Mouse (Mus musculus): ENCODE results near the gene BC052040.
A peak's percentile ranks its signal among the peaks of the same experiment; 100 is the strongest.

Gene BC052040

GRCm38 (mm10) chr2:115769597-115770305 is 188.2 kb downstream of the BC052040 start:
- DNase-seq (ENCODE audit: low spot score in 2 of 2): no peak

- DNase-seq (ENCODE audit: low spot score in 2 of 2): no peak
These were observed 191.2 kb downstream of the BC052040 start for GRCm38 (mm10) chr2:115772709-115773108.

GRCm38 (mm10) chr2:115774153-115774908 is 192.8 kb downstream of the BC052040 start:
- DNase-seq (ENCODE audit: low spot score in 2 of 2): no peak

- DNase-seq (ENCODE audit: low spot score in 2 of 2): no peak
These were observed 194.1 kb downstream of the BC052040 start for GRCm38 (mm10) chr2:115775488-115776217.

GRCm38 (mm10) chr2:115776924-115777860 is 195.7 kb downstream of the BC052040 start:
- DNase-seq (ENCODE audit: low spot score in 2 of 2): no peak

- DNase-seq (ENCODE audit: low spot score in 2 of 2): peak in 1 of 2 experiments; percentile 15
These were observed 199.1 kb downstream of the BC052040 start for GRCm38 (mm10) chr2:115780546-115781011.

GRCm38 (mm10) chr2:115785687-115786086 is 204.2 kb downstream of the BC052040 start:
- DNase-seq (ENCODE audit: low spot score in 2 of 2): no peak

- DNase-seq (ENCODE audit: low spot score in 2 of 2): no peak
These were observed 217.3 kb downstream of the BC052040 start for GRCm38 (mm10) chr2:115798839-115799238.

GRCm38 (mm10) chr2:115808376-115808775 is 226.9 kb downstream of the BC052040 start:
- DNase-seq (ENCODE audit: low spot score in 2 of 2): no peak

GRCm38 (mm10) chr2:115813316-115813715 is 231.8 kb downstream of the BC052040 start:
- no peak for DNase-seq (ENCODE audit: low spot score in 2 of 2)

- DNase-seq (ENCODE audit: low spot score in 2 of 2): no peak
These were observed 232.2 kb downstream of the BC052040 start for GRCm38 (mm10) chr2:115813721-115814120.

- no peak for DNase-seq (ENCODE audit: low spot score in 2 of 2)
These were observed 236.4 kb downstream of the BC052040 start for GRCm38 (mm10) chr2:115817959-115818358.

- DNase-seq (ENCODE audit: low spot score in 2 of 2): no peak
These were observed 240.8 kb downstream of the BC052040 start for GRCm38 (mm10) chr2:115822361-115822760.

All from heart, adult 9 months (tissue).